Mouse (Mus musculus) heart, adult 2 months (tissue): ENCODE results near the gene Gm45021.

Source experiments
- CTCF ChIP-seq: fragments of 200-600 bp; IDR thresholded peaks from 2 replicates; pipeline ENCODE4 v1.8.1; 2022; ENCODE audit warnings: antibody characterized with exemption, mild to moderate bottlenecking, moderate library complexity
- EP300 ChIP-seq: fragments of 200-500 bp; IDR thresholded peaks from 2 replicates; pipeline ENCODE4 v1.6.1; 2011; ENCODE audit warnings: low read depth, low read length, control low read depth; ENCODE audit not compliant: insufficient read depth
- POLR2A ChIP-seq: fragments of 200-500 bp; IDR thresholded peaks from 2 replicates; pipeline ENCODE4 v1.6.1; 2011; ENCODE audit warnings: mild to moderate bottlenecking, low read depth, low read length, control low read depth; ENCODE audit not compliant: insufficient read depth

- TF ChIP-seq EP300 (no peak), CTCF (no peak), POLR2A (no peak)
Observed at GRCm38 (mm10) chr6:48591871-48592270, 2.5 kb downstream of the Gm45021 start.
